Mouse (Mus musculus): ENCODE data around the gene Dppa1.

DNA sequence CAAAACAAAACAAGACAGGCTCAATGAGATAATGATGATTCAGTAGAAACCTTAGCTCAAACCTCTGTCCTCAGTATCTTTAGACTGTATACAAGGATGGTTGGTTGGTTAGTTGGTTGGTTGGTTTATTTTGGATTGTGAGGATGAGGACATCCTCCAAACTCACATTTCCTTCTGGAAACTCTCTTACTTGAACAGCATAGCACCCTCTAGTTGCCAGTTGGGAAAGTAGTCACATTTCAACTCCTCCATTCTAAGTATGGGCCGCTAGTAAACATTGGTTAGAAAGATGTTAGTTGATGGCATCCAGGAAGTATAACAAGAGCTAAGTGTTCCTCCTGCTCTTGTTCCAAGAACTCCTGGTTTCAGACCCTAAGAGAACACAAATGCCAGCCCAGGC, 60.0 kb downstream of the Dppa1 start:
- no peak for TF ChIP-seq CTCF (IDR thresholded peaks at IDR 0.05; ENCODE audit: borderline replicate concordance, extremely low read depth, insufficient read depth, insufficient read length)
- no peak for TF ChIP-seq POLR2A (IDR thresholded peaks at IDR 0.05; ENCODE audit: borderline replicate concordance, extremely low read depth, insufficient read depth, insufficient read length, poor library complexity, severe bottlenecking)

Data from brain, embryonic 14.5 days (tissue).